Mouse (Mus musculus) CH12.LX (cell line): ENCODE data around the gene Olfr1282. TPM values are rescaled to one million over a fixed set of nuclear protein-coding genes. Genes with fewer than 3 reads are reported as not detected.

ENCODE experiments used
- DNase-seq: peaks from one replicate; pipeline ENCODE4 v3.0.0-alpha.2; 2013; ENCODE audit errors: extremely low read depth
- H3K27ac ChIP-seq: 2 replicates; pipeline ENCODE4 v1.5.1; 2012; ENCODE audit warnings: low read depth, mild to moderate bottlenecking, control low read depth, moderate library complexity; ENCODE audit not compliant: insufficient read depth
- H3K27me3 ChIP-seq: replicated peaks from 2 replicates; pipeline ENCODE3; 2012; ENCODE audit warnings: inconsistent platforms
- H3K36me3 ChIP-seq, 2 experiments: replicated peaks in 1 of 2; 2 replicates each; pipeline versions ENCODE3 to v1.6.1; 2012; ENCODE audit warnings: inconsistent platforms in 1 of 2, low read length in 1 of 2, mild to moderate bottlenecking in 1 of 2, mixed read lengths in 1 of 2, moderate library complexity in 1 of 2; ENCODE audit not compliant: control insufficient read depth in 1 of 2, insufficient read depth in 1 of 2
- H3K4me1 ChIP-seq, 2 experiments: 2 replicates each; pipeline ENCODE4 v1.6.1; 2012; ENCODE audit warnings: inconsistent platforms in 1 of 2, moderate library complexity in 1 of 2; ENCODE audit not compliant: insufficient read depth in 2 of 2, control insufficient read depth in 1 of 2
- H3K4me2 ChIP-seq: 2 replicates; pipeline ENCODE4 v1.6.1; 2012; ENCODE audit warnings: low read depth, mild to moderate bottlenecking, control low read depth; ENCODE audit not compliant: poor library complexity, insufficient read depth, severe bottlenecking
- H3K4me3 ChIP-seq, 3 experiments: fragments of 150-350 bp in 1 of 3; sonication (generic) in 1 of 3; replicated peaks in 1 of 3; 2 replicates each; pipeline versions ENCODE3 to v1.5.1; 2011 to 2012; ENCODE audit warnings: low read depth in 2 of 3, low read length in 2 of 3, mild to moderate bottlenecking in 2 of 3, moderate library complexity in 2 of 3, control low read depth in 1 of 3, improper control_type of control experiment in 1 of 3, inconsistent platforms in 1 of 3, mixed read lengths in 1 of 3; ENCODE audit not compliant: poor library complexity in 1 of 3
- H3K79me2 ChIP-seq: replicated peaks from 2 replicates; pipeline ENCODE4 v1.6.1; 2012; ENCODE audit warnings: mild to moderate bottlenecking, moderate library complexity; ENCODE audit not compliant: control insufficient read depth, poor library complexity, insufficient read depth, severe bottlenecking; ENCODE audit errors: extremely low read depth
- H3K9ac ChIP-seq: 2 replicates; pipeline ENCODE4 v1.6.1; 2012; ENCODE audit warnings: low read depth, mild to moderate bottlenecking, control low read depth, moderate library complexity; ENCODE audit not compliant: insufficient read depth
- H3K9me3 ChIP-seq: replicated peaks from 2 replicates; pipeline ENCODE3; 2012; ENCODE audit warnings: low read length, inconsistent platforms, mixed read lengths
- BHLHE40 ChIP-seq: IDR thresholded peaks from 2 replicates; pipeline ENCODE4 v1.6.1; 2011; ENCODE audit warnings: mild to moderate bottlenecking, low read depth, low read length, improper control_type of control experiment
- CHD1 ChIP-seq: IDR thresholded peaks from 2 replicates; pipeline ENCODE4 v1.6.1; 2012; ENCODE audit warnings: low read depth, low read length, improper control_type of control experiment, inconsistent platforms
- CHD2 ChIP-seq: IDR thresholded peaks from 2 replicates; pipeline ENCODE4 v1.6.1; 2011; ENCODE audit warnings: low read length, improper control_type of control experiment
- ELF1 ChIP-seq: IDR thresholded peaks from 2 replicates; pipeline ENCODE4 v1.6.1; 2014; ENCODE audit warnings: low read depth, mild to moderate bottlenecking, inconsistent platforms, low read length, improper control_type of control experiment
- EP300 ChIP-seq: IDR thresholded peaks from 2 replicates; pipeline ENCODE4 v1.6.1; 2011; ENCODE audit warnings: low read length, improper control_type of control experiment
- ETS1 ChIP-seq: conservative IDR thresholded peaks from 2 replicates; pipeline ENCODE4 v1.6.1; 2012; ENCODE audit warnings: low read depth, mild to moderate bottlenecking, inconsistent platforms, low read length, improper control_type of control experiment, moderate library complexity
- GABPA ChIP-seq: IDR thresholded peaks from 2 replicates; pipeline ENCODE4 v1.6.1; 2012; ENCODE audit warnings: low read depth, low read length, improper control_type of control experiment, inconsistent platforms; ENCODE audit not compliant: insufficient replicate concordance
- IRF4 ChIP-seq: IDR thresholded peaks from 2 replicates; pipeline ENCODE4 v1.6.1; 2014; ENCODE audit warnings: low read depth, mild to moderate bottlenecking, inconsistent platforms, low read length, improper control_type of control experiment
- JUND ChIP-seq: conservative IDR thresholded peaks from 2 replicates; pipeline ENCODE4 v1.6.1; 2011; ENCODE audit warnings: low read depth, low read length, improper control_type of control experiment
- KAT2A ChIP-seq: IDR thresholded peaks from 2 replicates; pipeline ENCODE4 v1.6.1; 2012; ENCODE audit warnings: low read length, improper control_type of control experiment, inconsistent platforms; ENCODE audit not compliant: insufficient replicate concordance
- MAFK ChIP-seq: IDR thresholded peaks from 2 replicates; pipeline ENCODE4 v1.6.1; 2011; ENCODE audit warnings: low read length, improper control_type of control experiment; ENCODE audit not compliant: insufficient replicate concordance
- MAZ ChIP-seq: IDR thresholded peaks from 2 replicates; pipeline ENCODE4 v1.6.1; 2012; ENCODE audit warnings: low read depth, mild to moderate bottlenecking, inconsistent platforms, low read length, improper control_type of control experiment, moderate library complexity
- MEF2A ChIP-seq: IDR thresholded peaks from 2 replicates; pipeline ENCODE4 v1.6.1; 2014; ENCODE audit warnings: low read depth, mild to moderate bottlenecking, inconsistent platforms, low read length, improper control_type of control experiment, borderline replicate concordance
- MYC ChIP-seq: IDR thresholded peaks from 2 replicates; pipeline ENCODE4 v1.6.1; 2011; ENCODE audit warnings: low read depth, mild to moderate bottlenecking, improper control_type of control experiment, low read length
- NELFE ChIP-seq: IDR thresholded peaks from 2 replicates; pipeline ENCODE4 v1.6.1; 2011; ENCODE audit warnings: low read depth, low read length, improper control_type of control experiment
- POLR2AphosphoS2 ChIP-seq: IDR thresholded peaks from 2 replicates; pipeline ENCODE4 v1.6.1; 2011; ENCODE audit warnings: low read depth, low read length, improper control_type of control experiment
- RAD21 ChIP-seq: IDR thresholded peaks from 2 replicates; pipeline ENCODE4 v1.6.1; 2011; ENCODE audit warnings: low read depth, mild to moderate bottlenecking, low read length, improper control_type of control experiment, moderate library complexity
- RCOR1 ChIP-seq: conservative IDR thresholded peaks from 2 replicates; pipeline ENCODE4 v1.6.1; 2012; ENCODE audit warnings: low read depth, mild to moderate bottlenecking, inconsistent platforms, low read length, improper control_type of control experiment
- SMC3 ChIP-seq: IDR thresholded peaks from 2 replicates; pipeline ENCODE4 v1.6.1; 2011; ENCODE audit warnings: low read depth, low read length, improper control_type of control experiment
- TBP ChIP-seq: conservative IDR thresholded peaks from 2 replicates; pipeline ENCODE4 v1.6.1; 2011; ENCODE audit warnings: low read depth, low read length, improper control_type of control experiment
- TCF12 ChIP-seq: IDR thresholded peaks from 2 replicates; pipeline ENCODE4 v1.6.1; 2014; ENCODE audit warnings: low read depth, mild to moderate bottlenecking, inconsistent platforms, low read length, improper control_type of control experiment
- USF2 ChIP-seq: conservative IDR thresholded peaks from 2 replicates; pipeline ENCODE4 v1.6.1; 2011; ENCODE audit warnings: low read depth, low read length, improper control_type of control experiment
- ZC3H11A ChIP-seq: IDR thresholded peaks from 2 replicates; pipeline ENCODE4 v1.6.1; 2012; ENCODE audit warnings: low read depth, mild to moderate bottlenecking, inconsistent platforms, low read length, improper control_type of control experiment
- ZNF384 ChIP-seq: IDR thresholded peaks from 2 replicates; pipeline ENCODE4 v1.6.1; 2012; ENCODE audit warnings: low read depth, low read length, improper control_type of control experiment, inconsistent platforms
- dilution Hi-C: fragments of 300-500 bp; cut with MboI; formaldehyde crosslinking; loops from 2 replicates; pipeline ENCODE4 v1.14.3; 2020; ENCODE audit warnings: low sequenced_read_pairs; ENCODE audit not compliant: extremely low pct_unique_long_range_greater_than_20kb, extremely low pct_ligation_motif_present
- in situ Hi-C: fragments of 300-500 bp; cut with MboI; formaldehyde crosslinking; loops from 3 replicates; pipeline ENCODE4 v1.14.3; 2019; ENCODE audit warnings: low sequenced_read_pairs, low pct_ligation_motif_present, low pct_unique_long_range_greater_than_20kb, mixed read lengths
- polyA plus RNA-seq: library from polyadenylated mRNA; unstranded; fragments of >175 nt; gene quantifications from 2 replicates; pipeline ENCODE4 v1.2.1, GENCODE M21; 2012; ENCODE audit warnings: low read depth; ENCODE audit not compliant: insufficient read length
- total RNA-seq, 2 experiments: library from RNA; depleted of rRNA; stranded (reverse); fragments of 300-350 nt in 1 of 2; fragments of >200 nt in 1 of 2; gene quantifications; 2 replicates each; pipeline ENCODE4 v1.2.3; 2012 to 2014

Olfr1282 gene
- total and polyA plus RNA-seq, 3 experiments: not detected

- Histone ChIP-seq H3K27ac (no peak within 1 kb of the TSS), H3K4me2 (no peak within 1 kb of the TSS), H3K4me1 (no peaks in the 10 kb centered on the region), H3K79me2 (no peaks in the 10 kb centered on the region), H3K36me3 (no peaks in the 10 kb centered on the region), H3K9ac (no peak within 1 kb of the TSS), H3K4me3 (no peak within 1 kb of the TSS), H3K27me3 (no peaks in the 10 kb centered on the region), H3K9me3 (peaks cover 24% of the 10 kb centered on the region)
- no peak for DNase-seq
- in situ Hi-C loops (no loop called here), dilution Hi-C loops (no loop called here)
- TF ChIP-seq JUND: no peak
- no peak for TF ChIP-seq NELFE
- no peak for TF ChIP-seq IRF4
- no peak for TF ChIP-seq SMC3
- no peak for TF ChIP-seq MAZ
- no peak for TF ChIP-seq ELF1
- no peak for TF ChIP-seq ETS1
- no peak for TF ChIP-seq TCF12
- no peak for TF ChIP-seq TBP
- no peak for TF ChIP-seq MAFK
- TF ChIP-seq CHD2: no peak
- TF ChIP-seq GABPA: no peak
Measured at GRCm38 (mm10) chr2:111313717-111314116, 22.2 kb downstream of the Olfr1282 start, which contains the start of gene Olfr1280. Olfr1280 (plus strand) TSS chr2:111314017.

DNA sequence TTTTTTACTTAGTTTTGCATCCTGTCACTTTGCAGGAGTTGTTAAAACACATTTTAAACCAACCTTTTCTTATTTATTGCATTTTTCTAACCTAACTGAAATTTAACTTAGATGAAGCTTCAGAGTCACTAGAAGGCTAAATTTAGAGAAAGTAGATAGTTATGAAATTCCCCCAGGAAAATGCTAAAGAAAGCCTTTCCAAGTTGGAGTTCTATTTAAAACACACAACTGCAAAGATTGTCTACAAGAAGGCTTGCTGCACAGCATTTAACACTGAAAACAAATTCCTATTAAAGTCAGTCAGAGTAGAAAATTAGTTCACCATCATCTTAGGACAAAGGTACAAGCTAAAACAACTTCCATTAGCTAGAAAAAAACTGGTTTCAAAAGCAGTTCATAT lies 35.5 kb downstream of the Olfr1282 start, which contains the start of gene Olfr1279:
Gene Olfr1279, plus strand, starts transcription at position 262 of the 400 bp plus-strand sequence.
- no peak for TF ChIP-seq CHD1
- TF ChIP-seq ZNF384: no peak
- TF ChIP-seq ELF1: no peak
- TF ChIP-seq EP300: no peak
- TF ChIP-seq KAT2A: no peak
- no peak for TF ChIP-seq MYC
- TF ChIP-seq POLR2AphosphoS2: no peak
- no peak for TF ChIP-seq USF2
- no peak for TF ChIP-seq ZC3H11A
- TF ChIP-seq BHLHE40: no peak
- no peak for TF ChIP-seq TCF12
- TF ChIP-seq RAD21: no peak
- TF ChIP-seq MAFK: no peak
- TF ChIP-seq RCOR1: no peak
- TF ChIP-seq MEF2A: no peak
- TF ChIP-seq GABPA: no peak
- TF ChIP-seq, all 38 proteins: peak for 0
- H3K4me1 ChIP-seq: no peaks in the 10 kb centered on the region
- no peak within 1 kb of the TSS for H3K9ac ChIP-seq
- H3K27me3 ChIP-seq: no peaks in the 10 kb centered on the region
- in situ Hi-C loops (no loop called here), dilution Hi-C loops (no loop called here)
- H3K9me3 ChIP-seq: peaks cover 15% of the 10 kb centered on the region
- H3K27ac ChIP-seq: no peak within 1 kb of the TSS
- H3K79me2 ChIP-seq: no peaks in the 10 kb centered on the region
- no peak within 1 kb of the TSS for H3K4me2 ChIP-seq
- no peak for DNase-seq
- no peak within 1 kb of the TSS for H3K4me3 ChIP-seq
- H3K36me3 ChIP-seq: no peaks in the 10 kb centered on the region
